8 mouse cellular contexts compared by ENCODE assay signal in genomic region chr1:86064271-86064991, GRCm38 (mm10). TPM values are rescaled to one million over a fixed set of nuclear protein-coding genes. Genes with fewer than 3 reads are reported as not detected.
DNase-seq lines count a peak whose midpoint lies in the region; ATAC-seq lines count a peak whose summit lies in the region.

Psmd1 (plus strand) TSS chr1:86064387.

- no peaks in the 10 kb centered on the region for H3K4me1 ChIP-seq in hindbrain, embryonic 11.5 days (replicated peaks; ENCODE audit: control insufficient read depth, insufficient read depth, low read length)

- H3K9me3 ChIP-seq in hindbrain, embryonic 11.5 days (ENCODE audit: control insufficient read depth, low read length): no peaks in the 10 kb centered on the region

- H3K36me3 ChIP-seq in hindbrain, embryonic 11.5 days (ENCODE audit: control insufficient read depth, insufficient read depth, low read length): no peaks in the 10 kb centered on the region

- ATAC-seq in hindbrain, embryonic 11.5 days (ENCODE audit: low FRiP score): peak; percentile 95

- peak; percentile 96 for DNase-seq in Muller cell, postnatal 12 days (ENCODE audit: inconsistent ontology term)
- DNase-seq in cerebellum, adult 9-11 months: peak; percentile 88
- DNase-seq in frontal cortex, adult 2 months (ENCODE audit: extremely low spot score in 1 of 2, low spot score in 1 of 2): peak; percentile 81 to 95
- DNase-seq in hindbrain, embryonic 11.5 days (ENCODE audit: low spot score): peak; percentile 96
- DNase-seq in layer of hippocampus, postnatal 10 days (ENCODE audit: low spot score in 2 of 2): peak; percentile 86 to 91
- DNase-seq in lung, postnatal 10 days: peak; percentile 94
- peak; percentile 86 for DNase-seq in ovary, postnatal 36 days (ENCODE audit: low spot score)
- DNase-seq in thymus, postnatal 25 days: peak; percentile 92

- WGBS in hindbrain, embryonic 11.5 days: under 1% methylated on average over 47 of the region's 47 CpGs

- peak within 1 kb of the TSS; percentile 93 for H3K9ac ChIP-seq in hindbrain, embryonic 11.5 days (ENCODE audit: low read depth, low read length)

- H3K4me2 ChIP-seq in hindbrain, embryonic 11.5 days (replicated peaks; ENCODE audit: low read depth, low read length): peak within 1 kb of the TSS; percentile 46

- H3K4me3 ChIP-seq in hindbrain, embryonic 11.5 days (ENCODE audit: low read depth, low read length): peak within 1 kb of the TSS; percentile 88

- peak within 1 kb of the TSS; percentile 73; the same call in 1 of the 2 replicates for H3K27ac ChIP-seq in hindbrain, embryonic 11.5 days (ENCODE audit: low read depth, low read length)

- H3K27me3 ChIP-seq in hindbrain, embryonic 11.5 days (ENCODE audit: control insufficient read depth, insufficient read depth, low read length): no peaks in the 10 kb centered on the region

RNA-seq across cellular contexts. Expression of gene Psmd1, which starts in this region (rescaled TPM):
- 69.9 and 79.6 TPM in 2 replicates for polyA plus RNA-seq in frontal cortex, adult 2 months (2012; rRNA removed)
- 216 and 247 TPM in 2 replicates for polyA plus RNA-seq in hindbrain, embryonic 11.5 days (2014; fragmentation: Nextera tagmentation; extraction: Ambion mirVana)
- 100 to 1,000 TPM; 123 to 129 TPM for total RNA-seq in layer of hippocampus, postnatal 10 days (2021)

Comparison
In these comparisons a context has a peak if more than half of its experiments do, and no peak if none do; other contexts are left out.
1. Peak in every context shown above with its lines: DNase-seq, ATAC-seq, H3K4me3 ChIP-seq and H3K27ac ChIP-seq.